Comparison of ENCODE assay signal across 13 mouse cellular contexts in genomic region chr5:124495547-124495946, GRCm38 (mm10). TPM values are rescaled to one million over a fixed set of nuclear protein-coding genes. Genes with fewer than 3 reads are reported as not detected.
DNase-seq lines count a peak whose midpoint lies in the region; ATAC-seq lines count a peak whose summit lies in the region.
"Had no signal": no experiment of that assay in that cellular context is flagged by ENCODE, and none has a peak within 500 bp of the region (broad histone marks: within the 10 kb centered on the region; RNA-seq: fewer than 3 reads in every experiment).

No protein-coding gene starts in this region.

- H3K27ac ChIP-seq in hindbrain, embryonic 10.5 days = peak overlapping the region; percentile 69
- H3K27ac ChIP-seq in hindbrain, embryonic 14.5 days = no peak overlapping the region
- H3K27ac ChIP-seq: embryonic facial prominence, embryonic 13.5 days; liver, embryonic 14.5 days had no signal

- H3K4me1 ChIP-seq in hindbrain, embryonic 10.5 days (replicated peaks) = peaks cover 41% of the 10 kb centered on the region
- H3K4me1 ChIP-seq in hindbrain, embryonic 14.5 days (replicated peaks; ENCODE audit: control insufficient read depth, insufficient read depth, low read length) = no peaks in the 10 kb centered on the region
- H3K4me1 ChIP-seq: embryonic facial prominence, embryonic 13.5 days had no signal

- ATAC-seq in hindbrain, embryonic 14.5 days (ENCODE audit: low FRiP score) = no peak
- ATAC-seq: activated CD4-positive, CD25-positive, alpha-beta regulatory T cell, adult 4 months had no signal

- WGBS in hindbrain, embryonic 10.5 days = 49% methylated on average over 7 of the region's 7 CpGs
- WGBS in hindbrain, embryonic 14.5 days = 42% methylated on average over 7 of the region's 7 CpGs

- H3K27me3 ChIP-seq in hindbrain, embryonic 10.5 days (ENCODE audit: insufficient read depth, poor library complexity, severe bottlenecking) = no peaks in the 10 kb centered on the region
- no peaks in the 10 kb centered on the region for H3K27me3 ChIP-seq in hindbrain, embryonic 14.5 days (ENCODE audit: control insufficient read depth, insufficient read depth, low read length)
- H3K27me3 ChIP-seq: embryonic facial prominence, embryonic 13.5 days had no signal

- H3K9me3 ChIP-seq in hindbrain, embryonic 10.5 days = no peaks in the 10 kb centered on the region
- H3K9me3 ChIP-seq in hindbrain, embryonic 14.5 days (ENCODE audit: control insufficient read depth, low read length) = no peaks in the 10 kb centered on the region
- H3K9me3 ChIP-seq: embryonic facial prominence, embryonic 13.5 days had no signal

- H3K36me3 ChIP-seq in hindbrain, embryonic 10.5 days = peaks cover 75% of the 10 kb centered on the region
- peaks cover 40% of the 10 kb centered on the region for H3K36me3 ChIP-seq in hindbrain, embryonic 14.5 days (replicated peaks; ENCODE audit: control insufficient read depth, insufficient read depth)

- no peak overlapping the region for H3K9ac ChIP-seq in hindbrain, embryonic 14.5 days
- H3K9ac ChIP-seq: liver, embryonic 14.5 days had no signal

- no peak overlapping the region for H3K4me2 ChIP-seq in hindbrain, embryonic 14.5 days (replicated peaks)
- H3K4me2 ChIP-seq: embryonic facial prominence, embryonic 13.5 days had no signal

- H3K4me3 ChIP-seq in hindbrain, embryonic 10.5 days = no peak overlapping the region
- H3K4me3 ChIP-seq in hindbrain, embryonic 14.5 days (replicated peaks; ENCODE audit: low read length) = no peak overlapping the region
- H3K4me3 ChIP-seq: embryonic facial prominence, embryonic 13.5 days; myocyte had no signal

- DNase-seq in hindbrain, embryonic 10.5 days (ENCODE audit: low spot score) = no peak
- no peak for DNase-seq in hindbrain, embryonic 14.5 days (ENCODE audit: low spot score)
- peak; percentile 43 for DNase-seq in right cerebral cortex, postnatal 25 days
- DNase-seq in right cerebral cortex, postnatal 10 days (ENCODE audit: low spot score in 2 of 2) = no peak
- peak; percentile 31 for DNase-seq in retina, postnatal 1 day
- no peak for DNase-seq in MN1 (ENCODE audit: low spot score)
- DNase-seq in testis, postnatal 10 days (ENCODE audit: low spot score) = no peak
- DNase-seq: cerebellum, adult 2 months; heart, adult 18-20 months had no signal

RNA-seq across cellular contexts. Expression of gene Snrnp35, which starts 12.6 kb away (rescaled TPM):
- 29.7 and 35.4 TPM in 2 replicates for polyA plus RNA-seq in hindbrain, embryonic 10.5 days (2016; fragmentation: Nextera tagmentation; extraction: Ambion mirVana)
- 8.5 and 9.0 TPM in 2 replicates for polyA plus RNA-seq in hindbrain, embryonic 14.5 days (2014; fragmentation: Nextera tagmentation; extraction: Ambion mirVana)

RNA-seq across cellular contexts. Expression of gene Rilpl2, which starts 17.4 kb away (rescaled TPM):
- polyA plus RNA-seq in hindbrain, embryonic 10.5 days (2016; fragmentation: Nextera tagmentation; extraction: Ambion mirVana) = 21.5 and 23.1 TPM in 2 replicates
- 28.5 and 29.7 TPM in 2 replicates for polyA plus RNA-seq in hindbrain, embryonic 14.5 days (2014; fragmentation: Nextera tagmentation; extraction: Ambion mirVana)

RNA-seq across cellular contexts. Expression of gene Rilpl1, which starts 35.6 kb away (rescaled TPM):
- 19.6 and 22.8 TPM in 2 replicates for polyA plus RNA-seq in hindbrain, embryonic 10.5 days (2016; fragmentation: Nextera tagmentation; extraction: Ambion mirVana)
- polyA plus RNA-seq in hindbrain, embryonic 14.5 days (2014; fragmentation: Nextera tagmentation; extraction: Ambion mirVana) = 13.2 and 15.2 TPM in 2 replicates

RNA-seq across cellular contexts. Expression of gene Tmed2, which starts 44.9 kb away (rescaled TPM):
- polyA plus RNA-seq in hindbrain, embryonic 10.5 days (2016; fragmentation: Nextera tagmentation; extraction: Ambion mirVana) = 396 and 457 TPM in 2 replicates
- 354 and 374 TPM in 2 replicates for polyA plus RNA-seq in hindbrain, embryonic 14.5 days (2014; fragmentation: Nextera tagmentation; extraction: Ambion mirVana)

RNA-seq across cellular contexts. Expression of gene Kmt5a, which starts 55.8 kb away (rescaled TPM):
- polyA plus RNA-seq in hindbrain, embryonic 10.5 days (2016; fragmentation: Nextera tagmentation; extraction: Ambion mirVana) = 34.3 and 43.7 TPM in 2 replicates
- 23.1 and 23.2 TPM in 2 replicates for polyA plus RNA-seq in hindbrain, embryonic 14.5 days (2014; fragmentation: Nextera tagmentation; extraction: Ambion mirVana)

Comparison
In these comparisons a context has a peak if more than half of its experiments do, and no peak if none do; other contexts are left out.
1. DNase-seq: peak in right cerebral cortex, postnatal 25 days (single experiment) and retina, postnatal 1 day (single experiment); none in hindbrain, embryonic 10.5 days (single experiment), hindbrain, embryonic 14.5 days (single experiment), right cerebral cortex, postnatal 10 days (0 of 2), MN1 (single experiment) and testis, postnatal 10 days (single experiment).